Mouse (Mus musculus) limb, embryonic 14.5 days (tissue): ENCODE data around the gene Saysd1. TPM values are rescaled to one million over a fixed set of nuclear protein-coding genes. Genes with fewer than 3 reads are reported as not detected.

Experiments used
- ATAC-seq: fragments of 200-750 bp; cut with Nextera tagmentation; 2 replicates; pipeline ENCODE4 v1.8.0; 2017; ENCODE audit warnings: low read depth, moderate number of reproducible peaks, moderate TSS enrichment; ENCODE audit not compliant: low FRiP score
- DNase-seq: peaks from one replicate; pipeline ENCODE4 v3.0.0-alpha.2; 2015; ENCODE audit warnings: low spot score
- H3K27ac ChIP-seq: fragments of 300-500 bp; sonication (generic); replicated peaks from 2 replicates; pipeline ENCODE4 v1.5.1; 2014; ENCODE audit warnings: low read depth, mild to moderate bottlenecking, low read length, moderate library complexity, mixed read lengths
- H3K27me3 ChIP-seq: fragments of 300-500 bp; sonication (generic); 2 replicates; pipeline ENCODE4 v1.6.1; 2014; ENCODE audit warnings: low read length, mixed read lengths; ENCODE audit not compliant: control insufficient read depth, insufficient read depth
- H3K36me3 ChIP-seq: fragments of 300-500 bp; sonication (generic); 2 replicates; pipeline ENCODE4 v1.6.1; 2014; ENCODE audit warnings: mild to moderate bottlenecking, low read length, moderate library complexity, mixed read lengths; ENCODE audit not compliant: control insufficient read depth, insufficient read depth
- H3K4me1 ChIP-seq: fragments of 300-500 bp; sonication (generic); 2 replicates; pipeline ENCODE4 v1.6.1; 2014; ENCODE audit warnings: antibody characterized with exemption, low read length, mixed read lengths; ENCODE audit not compliant: control insufficient read depth, insufficient read depth
- H3K4me2 ChIP-seq: fragments of 300-500 bp; sonication (generic); replicated peaks from 2 replicates; pipeline ENCODE4 v1.6.1; 2014; ENCODE audit warnings: low read depth, mild to moderate bottlenecking, low read length, moderate library complexity; ENCODE audit not compliant: severe bottlenecking
- H3K4me3 ChIP-seq: fragments of 300-500 bp; sonication (generic); replicated peaks from 2 replicates; pipeline ENCODE4 v1.5.1; 2014; ENCODE audit warnings: low read length
- H3K9ac ChIP-seq: fragments of 300-500 bp; sonication (generic); 2 replicates; pipeline ENCODE4 v1.6.1; 2014; ENCODE audit warnings: mild to moderate bottlenecking, low read depth, low read length, moderate library complexity; ENCODE audit not compliant: severe bottlenecking
- H3K9me3 ChIP-seq: fragments of 300-500 bp; sonication (generic); 2 replicates; pipeline ENCODE4 v1.6.1; 2016; ENCODE audit warnings: low read length; ENCODE audit not compliant: control insufficient read depth
- POLR2A ChIP-seq: fragments of 200-500 bp; IDR thresholded peaks from 2 replicates; pipeline ENCODE4 v1.8.0; 2012; ENCODE audit warnings: inconsistent platforms, mild to moderate bottlenecking, moderate library complexity, borderline replicate concordance; ENCODE audit not compliant: insufficient read depth, insufficient read length; ENCODE audit errors: extremely low read depth
- WGBS: fragments of 180-500 bp; shearing (Covaris S2); extraction: QIAGEN DNeasy Blood & Tissue Kit; methylation state at CpG from one replicate; pipeline ENCODE4 v1.1.7; 2014; 5-methylcytosine and 5-hydroxymethylcytosine counted together
- polyA plus RNA-seq, 2 experiments: library from polyadenylated mRNA; depleted of rRNA in 1 of 2; stranded (reverse) in 1 of 2; unstranded in 1 of 2; fragments of >200 nt; fragmentation: Nextera tagmentation in 1 of 2; extraction: Ambion mirVana in 1 of 2; gene quantifications; 2 replicates each; pipeline versions ENCODE4 v1.2.1 to v1.2.3; 2012 to 2014

Gene Saysd1
- polyA plus RNA-seq (2012; rRNA removed) (8.9 and 9.7 TPM in 2 replicates), polyA plus RNA-seq (2014; fragmentation: Nextera tagmentation; extraction: Ambion mirVana) (14.1 and 15.6 TPM in 2 replicates)

GRCm38 (mm10) chr14:20138484-20139355 is at the start of gene Saysd1:
Saysd1 (minus strand) TSS chr14:20138534.
- DNase-seq (no peak), ATAC-seq (no peak)
- Histone ChIP-seq H3K9ac (no peak within 1 kb of the TSS), H3K4me3 (no peak within 1 kb of the TSS), H3K36me3 (0 out of 2 replicates have a peak, but pooled peaks cover 8% of the 10 kb centered on the region), H3K9me3 (no peaks in the 10 kb centered on the region), H3K27me3 (no peaks in the 10 kb centered on the region), H3K27ac (no peak within 1 kb of the TSS), H3K4me1 (no peaks in the 10 kb centered on the region), H3K4me2 (no peak within 1 kb of the TSS)
- TF ChIP-seq POLR2A = no peak
- WGBS = 84% methylated on average over 16 of the region's 16 CpGs

- DNase-seq (no peak), ATAC-seq (no peak)
- Histone ChIP-seq H3K9ac (no peak overlapping the region), H3K27ac (no peak overlapping the region), H3K4me1 (peaks cover 8% of the 10 kb centered on the region), H3K27me3 (no peaks in the 10 kb centered on the region), H3K36me3 (no peaks in the 10 kb centered on the region), H3K4me2 (no peak overlapping the region), H3K4me3 (no peak overlapping the region), H3K9me3 (no peaks in the 10 kb centered on the region)
- WGBS = 83% methylated on average over 9 of the region's 9 CpGs
- no peak for TF ChIP-seq POLR2A
These were observed 47.1 kb upstream of the Saysd1 start for GRCm38 (mm10) chr14:20185426-20185825.

- H3K4me1 ChIP-seq = peaks cover 24% of the 10 kb centered on the region
- H3K9ac ChIP-seq = no peak overlapping the region
- 74% methylated on average over 5 of the region's 5 CpGs for WGBS
- no peaks in the 10 kb centered on the region for H3K27me3 ChIP-seq
- no peak overlapping the region for H3K4me3 ChIP-seq
- H3K4me2 ChIP-seq = no peak overlapping the region
- H3K9me3 ChIP-seq = no peaks in the 10 kb centered on the region
- DNase-seq (no peak), ATAC-seq (no peak)
- no peak for TF ChIP-seq POLR2A
- H3K36me3 ChIP-seq = no peaks in the 10 kb centered on the region
- no peak overlapping the region for H3K27ac ChIP-seq
These were observed 45.4 kb upstream of the Saysd1 start for GRCm38 (mm10) chr14:20183701-20184100.

GRCm38 (mm10) chr14:20182596-20182995 is 44.3 kb upstream of the Saysd1 start:
- no peak overlapping the region for H3K9ac ChIP-seq
- no peak for TF ChIP-seq POLR2A
- no peak overlapping the region for H3K27ac ChIP-seq
- H3K9me3 ChIP-seq = no peaks in the 10 kb centered on the region
- ATAC-seq = no peak
- 81% methylated on average over 7 of the region's 7 CpGs for WGBS
- no peak overlapping the region for H3K4me3 ChIP-seq
- H3K4me2 ChIP-seq = no peak overlapping the region
- H3K36me3 ChIP-seq = no peaks in the 10 kb centered on the region
- DNase-seq = no peak
- H3K27me3 ChIP-seq = no peaks in the 10 kb centered on the region
- H3K4me1 ChIP-seq = peaks cover 33% of the 10 kb centered on the region

GRCm38 (mm10) chr14:20181466-20181921 is 43.2 kb upstream of the Saysd1 start, which contains the start of gene Kcnk5:
Kcnk5 (minus strand) TSS chr14:20181809.
- peaks cover 36% of the 10 kb centered on the region for H3K4me1 ChIP-seq
- peak within 1 kb of the TSS; percentile 62 for H3K9ac ChIP-seq
- H3K27ac ChIP-seq = no peak within 1 kb of the TSS
- WGBS = under 1% methylated on average over 36 of the region's 36 CpGs
- H3K36me3 ChIP-seq = no peaks in the 10 kb centered on the region
- H3K4me3 ChIP-seq = peak within 1 kb of the TSS; percentile 59
- no peaks in the 10 kb centered on the region for H3K27me3 ChIP-seq
- peak; percentile 93; the same call in 1 of the 2 replicates for TF ChIP-seq POLR2A
- peak within 1 kb of the TSS; percentile 93 for H3K4me2 ChIP-seq
- ATAC-seq (peak; percentile 94), DNase-seq (peak; percentile 87)
- no peaks in the 10 kb centered on the region for H3K9me3 ChIP-seq
